Mouse (Mus musculus): ENCODE data around the gene Kcnmb4. TPM values are rescaled to one million over a fixed set of nuclear protein-coding genes. Genes with fewer than 3 reads are reported as not detected.

Kcnmb4 gene
- polyA plus RNA-seq, 1 experiment from 2014 or later: 4.3 TPM

GRCm38 (mm10) chr10:116468094-116468493 is 5.6 kb downstream of the Kcnmb4 start:
- H3K9me3 ChIP-seq (replicated peaks; ENCODE audit: control insufficient read depth, low read length): no peaks in the 10 kb centered on the region
- no peak overlapping the region for H3K27ac ChIP-seq (ENCODE audit: low read length)
- no peak for ATAC-seq (ENCODE audit: insufficient read depth, low FRiP score)
- no peaks in the 10 kb centered on the region for H3K36me3 ChIP-seq (ENCODE audit: control insufficient read depth, insufficient read depth, low read length)
- no peaks in the 10 kb centered on the region for H3K27me3 ChIP-seq (ENCODE audit: control insufficient read depth, insufficient read depth, low read length)
- 84% methylated on average over 5 of the region's 5 CpGs for WGBS
- no peak overlapping the region for H3K9ac ChIP-seq (ENCODE audit: low read length)
- H3K4me3 ChIP-seq (replicated peaks; ENCODE audit: low read length): no peak overlapping the region
- H3K4me2 ChIP-seq (ENCODE audit: low read depth, low read length): no peak overlapping the region
- peaks cover 6% of the 10 kb centered on the region; the same call in 1 of the 2 replicates for H3K4me1 ChIP-seq (ENCODE audit: control insufficient read depth, insufficient read depth, low read length)

- H3K36me3 ChIP-seq (ENCODE audit: control insufficient read depth, insufficient read depth, low read length): no peaks in the 10 kb centered on the region
- H3K27me3 ChIP-seq (ENCODE audit: control insufficient read depth, insufficient read depth, low read length): no peaks in the 10 kb centered on the region
- no peaks in the 10 kb centered on the region for H3K9me3 ChIP-seq (replicated peaks; ENCODE audit: control insufficient read depth, low read length)
- H3K4me1 ChIP-seq (ENCODE audit: control insufficient read depth, insufficient read depth, low read length): no peaks in the 10 kb centered on the region
- WGBS: 91% methylated on average over 12 of the region's 12 CpGs
- H3K27ac ChIP-seq (ENCODE audit: low read length): no peak overlapping the region
- no peak overlapping the region for H3K4me3 ChIP-seq (replicated peaks; ENCODE audit: low read length)
- H3K9ac ChIP-seq (ENCODE audit: low read length): no peak overlapping the region
- no peak for ATAC-seq (ENCODE audit: insufficient read depth, low FRiP score)
- H3K4me2 ChIP-seq (ENCODE audit: low read depth, low read length): no peak overlapping the region
Observed at GRCm38 (mm10) chr10:116463753-116464345, 9.8 kb downstream of the Kcnmb4 start.

- ATAC-seq (ENCODE audit: insufficient read depth, low FRiP score): no peak
- Histone ChIP-seq H3K36me3 (ENCODE audit: control insufficient read depth, insufficient read depth, low read length) (no peaks in the 10 kb centered on the region), H3K9me3 (replicated peaks; ENCODE audit: control insufficient read depth, low read length) (no peaks in the 10 kb centered on the region), H3K27me3 (ENCODE audit: control insufficient read depth, insufficient read depth, low read length) (no peaks in the 10 kb centered on the region), H3K4me1 (ENCODE audit: control insufficient read depth, insufficient read depth, low read length) (no peaks in the 10 kb centered on the region), H3K4me3 (replicated peaks; ENCODE audit: low read length) (no peak overlapping the region), H3K9ac (ENCODE audit: low read length) (no peak overlapping the region), H3K4me2 (ENCODE audit: low read depth, low read length) (no peak overlapping the region), H3K27ac (ENCODE audit: low read length) (no peak overlapping the region)
- WGBS: 93% methylated on average over 9 of the region's 9 CpGs
Observed at GRCm38 (mm10) chr10:116461443-116461842, 12.2 kb downstream of the Kcnmb4 start.

- no peaks in the 10 kb centered on the region for H3K36me3 ChIP-seq (ENCODE audit: control insufficient read depth, insufficient read depth, low read length)
- no peak overlapping the region for H3K9ac ChIP-seq (ENCODE audit: low read length)
- H3K27me3 ChIP-seq (ENCODE audit: control insufficient read depth, insufficient read depth, low read length): no peaks in the 10 kb centered on the region
- no peaks in the 10 kb centered on the region for H3K9me3 ChIP-seq (replicated peaks; ENCODE audit: control insufficient read depth, low read length)
- H3K4me1 ChIP-seq (ENCODE audit: control insufficient read depth, insufficient read depth, low read length): no peaks in the 10 kb centered on the region
- H3K4me2 ChIP-seq (ENCODE audit: low read depth, low read length): no peak overlapping the region
- 93% methylated on average over 9 of the region's 9 CpGs for WGBS
- no peak for ATAC-seq (ENCODE audit: insufficient read depth, low FRiP score)
- no peak overlapping the region for H3K27ac ChIP-seq (ENCODE audit: low read length)
- no peak overlapping the region for H3K4me3 ChIP-seq (replicated peaks; ENCODE audit: low read length)
Observed at GRCm38 (mm10) chr10:116458786-116459185, 14.9 kb downstream of the Kcnmb4 start.

GRCm38 (mm10) chr10:116452771-116453170 is 20.9 kb downstream of the Kcnmb4 start:
- Histone ChIP-seq H3K27ac (ENCODE audit: low read length) (no peak overlapping the region), H3K4me3 (replicated peaks; ENCODE audit: low read length) (no peak overlapping the region), H3K27me3 (ENCODE audit: control insufficient read depth, insufficient read depth, low read length) (no peaks in the 10 kb centered on the region), H3K4me1 (ENCODE audit: control insufficient read depth, insufficient read depth, low read length) (no peaks in the 10 kb centered on the region), H3K4me2 (ENCODE audit: low read depth, low read length) (no peak overlapping the region), H3K36me3 (ENCODE audit: control insufficient read depth, insufficient read depth, low read length) (no peaks in the 10 kb centered on the region), H3K9me3 (replicated peaks; ENCODE audit: control insufficient read depth, low read length) (no peaks in the 10 kb centered on the region), H3K9ac (ENCODE audit: low read length) (no peak overlapping the region)
- no peak for ATAC-seq (ENCODE audit: insufficient read depth, low FRiP score)
- WGBS: 94% methylated on average over 7 of the region's 7 CpGs

GRCm38 (mm10) chr10:116450621-116451020 is 23.1 kb downstream of the Kcnmb4 start:
- WGBS: 61% methylated on average over 9 of the region's 9 CpGs
- Histone ChIP-seq H3K4me3 (replicated peaks; ENCODE audit: low read length) (no peak overlapping the region), H3K9ac (ENCODE audit: low read length) (no peak overlapping the region), H3K27me3 (ENCODE audit: control insufficient read depth, insufficient read depth, low read length) (no peaks in the 10 kb centered on the region), H3K27ac (ENCODE audit: low read length) (no peak overlapping the region), H3K4me2 (ENCODE audit: low read depth, low read length) (no peak overlapping the region), H3K36me3 (ENCODE audit: control insufficient read depth, insufficient read depth, low read length) (no peaks in the 10 kb centered on the region), H3K9me3 (replicated peaks; ENCODE audit: control insufficient read depth, low read length) (no peaks in the 10 kb centered on the region), H3K4me1 (ENCODE audit: control insufficient read depth, insufficient read depth, low read length) (no peaks in the 10 kb centered on the region)
- ATAC-seq (ENCODE audit: insufficient read depth, low FRiP score): no peak

- Histone ChIP-seq H3K4me3 (replicated peaks; ENCODE audit: low read length) (no peak overlapping the region), H3K4me2 (ENCODE audit: low read depth, low read length) (no peak overlapping the region), H3K27me3 (ENCODE audit: control insufficient read depth, insufficient read depth, low read length) (no peaks in the 10 kb centered on the region), H3K9me3 (replicated peaks; ENCODE audit: control insufficient read depth, low read length) (no peaks in the 10 kb centered on the region), H3K9ac (ENCODE audit: low read length) (no peak overlapping the region), H3K27ac (ENCODE audit: low read length) (no peak overlapping the region), H3K4me1 (ENCODE audit: control insufficient read depth, insufficient read depth, low read length) (no peaks in the 10 kb centered on the region), H3K36me3 (ENCODE audit: control insufficient read depth, insufficient read depth, low read length) (no peaks in the 10 kb centered on the region)
- no peak for ATAC-seq (ENCODE audit: insufficient read depth, low FRiP score)
- 93% methylated on average over 12 of the region's 12 CpGs for WGBS
Observed at GRCm38 (mm10) chr10:116448166-116448565, 25.5 kb downstream of the Kcnmb4 start.

DNA sequence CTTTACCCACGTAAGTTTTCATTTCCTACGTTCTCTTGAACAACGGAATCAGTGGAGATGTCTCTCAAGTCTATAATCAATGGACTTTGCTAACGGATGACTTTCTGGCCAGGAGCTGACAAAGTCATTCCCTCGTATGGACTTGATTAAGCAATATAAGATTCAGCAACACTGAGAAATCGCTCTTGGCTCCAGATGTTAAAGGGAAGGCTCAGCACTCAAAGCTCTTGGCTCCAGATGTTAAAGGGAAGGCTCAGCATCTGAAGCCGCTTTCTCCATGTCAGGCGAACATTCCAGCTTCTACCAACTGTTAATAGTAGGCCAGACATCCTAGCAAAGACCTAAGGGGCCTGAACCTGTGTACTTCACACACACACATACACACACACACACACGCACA is 26.5 kb downstream of the Kcnmb4 start:
- no peaks in the 10 kb centered on the region for H3K36me3 ChIP-seq (ENCODE audit: control insufficient read depth, insufficient read depth, low read length)
- H3K27me3 ChIP-seq (ENCODE audit: control insufficient read depth, insufficient read depth, low read length): no peaks in the 10 kb centered on the region
- ATAC-seq (ENCODE audit: insufficient read depth, low FRiP score): no peak
- 86% methylated on average over 9 of the region's 9 CpGs for WGBS
- H3K4me3 ChIP-seq (replicated peaks; ENCODE audit: low read length): no peak overlapping the region
- no peak overlapping the region for H3K27ac ChIP-seq (ENCODE audit: low read length)
- no peaks in the 10 kb centered on the region for H3K9me3 ChIP-seq (replicated peaks; ENCODE audit: control insufficient read depth, low read length)
- H3K4me1 ChIP-seq (ENCODE audit: control insufficient read depth, insufficient read depth, low read length): no peaks in the 10 kb centered on the region
- no peak overlapping the region for H3K9ac ChIP-seq (ENCODE audit: low read length)
- H3K4me2 ChIP-seq (ENCODE audit: low read depth, low read length): no peak overlapping the region

DNA sequence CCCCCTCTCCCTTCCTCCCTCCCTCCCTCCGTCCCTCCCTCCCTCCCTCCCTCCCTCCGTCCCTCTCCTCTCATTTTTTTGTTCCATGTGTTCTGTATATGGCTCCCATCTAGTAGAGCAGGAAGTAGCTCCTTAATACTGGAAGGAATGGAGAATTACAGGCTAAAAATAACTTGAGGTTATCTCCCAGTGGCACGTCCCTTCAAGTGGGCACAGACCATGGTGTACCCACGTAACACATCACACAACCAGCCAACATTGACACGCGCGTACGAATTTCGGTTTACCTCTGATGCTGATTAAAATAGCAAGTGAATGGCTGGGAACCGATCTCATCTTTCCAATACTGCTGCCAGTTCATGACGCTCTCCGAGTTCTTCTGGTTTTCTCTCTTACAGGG is 27.6 kb downstream of the Kcnmb4 start:
- Histone ChIP-seq H3K27ac (ENCODE audit: low read length) (no peak overlapping the region), H3K4me1 (ENCODE audit: control insufficient read depth, insufficient read depth, low read length) (no peaks in the 10 kb centered on the region), H3K9me3 (replicated peaks; ENCODE audit: control insufficient read depth, low read length) (no peaks in the 10 kb centered on the region), H3K27me3 (ENCODE audit: control insufficient read depth, insufficient read depth, low read length) (no peaks in the 10 kb centered on the region), H3K9ac (ENCODE audit: low read length) (no peak overlapping the region), H3K4me3 (replicated peaks; ENCODE audit: low read length) (no peak overlapping the region), H3K4me2 (ENCODE audit: low read depth, low read length) (no peak overlapping the region), H3K36me3 (ENCODE audit: control insufficient read depth, insufficient read depth, low read length) (no peaks in the 10 kb centered on the region)
- WGBS: 86% methylated on average over 11 of the region's 12 CpGs
- no peak for ATAC-seq (ENCODE audit: insufficient read depth, low FRiP score)

Measured in stomach, embryonic 16.5 days (tissue).